Mouse (Mus musculus) T-cell, adult 66 days (primary cell): Measurements from ENCODE around the gene Ogn. TPM values are rescaled to one million over a fixed set of nuclear protein-coding genes. Genes with fewer than 3 reads are reported as not detected.

ENCODE experiments used
- total RNA-seq, 2 experiments: library from RNA; stranded (reverse); gene quantifications; 3 replicates in 1 of 2; 4 replicates in 1 of 2; pipeline ENCODE4 v1.2.4; 2023

Gene Ogn
- total RNA-seq: not detected

DNA sequence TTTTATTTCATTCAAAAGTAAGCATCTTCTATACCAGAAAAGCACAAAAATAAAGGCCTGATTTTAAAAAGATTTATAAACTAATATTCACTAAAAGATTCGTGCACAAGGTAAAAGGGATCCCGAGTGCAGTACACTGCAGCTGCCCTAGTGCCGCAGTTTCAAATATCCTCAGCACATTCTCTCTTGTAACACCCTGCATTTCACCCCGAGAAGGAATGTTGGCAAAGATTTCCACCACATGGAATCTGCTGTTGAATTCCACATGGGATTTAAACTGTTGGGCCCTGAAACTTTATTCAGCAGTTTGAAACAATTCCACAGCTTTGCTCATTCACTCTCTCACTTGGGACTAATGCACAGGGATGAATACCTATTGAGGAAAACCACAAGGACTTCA, at the start of gene Ogn:
Ogn (plus strand) TSS at position 333 of the 400 bp plus-strand sequence.

DNA sequence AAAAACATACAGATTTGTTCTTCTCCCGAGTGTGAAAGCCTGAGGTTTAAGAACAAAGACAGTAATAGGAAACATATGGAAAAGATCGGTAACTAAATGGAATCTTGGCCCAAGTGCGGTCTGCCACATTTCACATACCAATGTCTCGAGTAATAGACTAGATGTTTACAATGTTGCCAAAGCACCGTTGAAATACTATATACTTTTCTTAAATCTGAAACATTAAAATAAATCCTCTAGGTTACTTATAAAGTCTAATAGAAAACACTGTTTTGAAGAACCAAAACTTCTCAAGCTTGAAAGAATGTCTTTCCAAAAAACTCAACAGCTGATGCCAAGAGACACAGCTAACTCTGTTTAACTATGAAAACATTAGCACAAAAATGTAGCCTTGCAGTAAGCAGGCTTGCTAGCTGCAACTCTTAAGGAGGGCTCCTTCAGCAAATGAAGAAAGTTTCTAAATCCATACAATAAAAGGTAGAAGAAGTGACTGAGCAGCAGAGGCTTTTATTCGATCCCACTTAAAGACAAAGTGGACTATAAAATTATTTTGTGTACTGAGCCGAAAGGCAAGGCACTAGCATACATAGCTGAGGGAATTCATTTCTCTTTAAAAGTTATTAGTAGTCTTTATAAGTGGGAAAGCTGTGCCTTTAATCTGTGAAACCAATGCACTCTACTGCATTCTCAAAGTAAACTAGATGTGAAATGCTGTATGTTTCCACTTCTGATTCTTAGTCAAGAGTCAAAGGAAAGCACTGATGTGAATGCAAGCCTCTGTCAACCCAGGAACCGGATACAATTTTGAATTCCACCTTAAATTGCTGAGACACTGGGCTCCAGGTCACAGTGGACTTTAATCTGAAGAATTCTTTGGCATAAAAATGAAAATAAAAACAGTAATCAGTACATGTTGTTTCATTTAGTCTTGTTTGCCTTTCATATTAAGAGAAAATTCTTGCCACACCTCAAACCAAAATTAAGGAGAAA, 26.0 kb upstream of the Ogn start, which contains the start of gene Omd:
Omd (plus strand) TSS at position 922 of the 990 bp plus-strand sequence.

GRCm38 (mm10) chr13:49652481-49653179, 44.8 kb downstream of the Ogn start, which contains the start of the genes Cenpp and Nol8:
Gene Cenpp (minus strand): TSS chr13:49652785.
Gene Nol8 (plus strand): TSS chr13:49653078.

Other genes starting within 250 kb of the Ogn start
- 10 to 100 TPM; 10.8 to 13.5 TPM for gene Ippk, start 186.8 kb upstream of the Ogn start, total RNA-seq
- 1 to 10 TPM in 1 of 2 experiments, under 1 TPM in 1; 0.92 to 1.0 TPM for gene Tes3-ps, start 114.7 kb upstream of the Ogn start, total RNA-seq
- under 1 TPM in 1 of 2 experiments, not detected in 1; 0.09 TPM for gene Ecm2, start 103.2 kb upstream of the Ogn start, total RNA-seq
- not detected for gene Aspn, start 63.6 kb upstream of the Ogn start, total RNA-seq
- not detected for gene Omd, start 25.6 kb upstream of the Ogn start, total RNA-seq
- 1 to 10 TPM; 1.1 to 1.9 TPM for gene Cenpp, start 44.7 kb downstream of the Ogn start, total RNA-seq
- gene Nol8, start 45.0 kb downstream of the Ogn start, total RNA-seq: 10 to 100 TPM; 49.5 to 59.9 TPM
- gene Iars, start 74.1 kb downstream of the Ogn start, total RNA-seq: 100 to 1,000 TPM; 110 to 126 TPM
- gene Gm30302, start 191.0 kb downstream of the Ogn start, total RNA-seq: not detected